Mouse (Mus musculus): Measurements from ENCODE around the gene Utrn.

GRCm38 (mm10) chr10:12534801-12535200 lies 334.4 kb downstream of the Utrn start:
- TF ChIP-seq CEBPB (IDR thresholded peaks at IDR 0.05; ENCODE audit: insufficient read depth, poor library complexity, severe bottlenecking) (no peak), E2F4 (IDR thresholded peaks at IDR 0.05; ENCODE audit: insufficient read depth) (no peak), POLR2A (IDR thresholded peaks at IDR 0.05; ENCODE audit: insufficient read length, low read depth) (no peak), USF1 (IDR thresholded peaks at IDR 0.05; ENCODE audit: low read depth) (no peak), REST (IDR thresholded peaks at IDR 0.05; ENCODE audit: insufficient read depth, insufficient read length) (no peak), MAX (IDR thresholded peaks at IDR 0.05; ENCODE audit: low read depth) (no peak), MYOG (IDR thresholded peaks at IDR 0.05; ENCODE audit: control insufficient read depth in 1 of 3, insufficient read depth in 1 of 3, insufficient read length in 2 of 3, low read depth in 2 of 3) (no peak), TCF3 (IDR thresholded peaks at IDR 0.05; ENCODE audit: insufficient read length, low read depth) (no peak)

Data from myocyte (in vitro differentiated cells).